In genomic region chr1:118275139-118275538, GRCm38 (mm10) we compare ENCODE assay signal across 10 mouse cellular contexts. TPM values are rescaled to one million over a fixed set of nuclear protein-coding genes. Genes with fewer than 3 reads are reported as not detected.
DNase-seq lines count a peak whose midpoint lies in the region; ATAC-seq and TF ChIP-seq lines count a peak whose summit lies in the region.
"Had no signal": no experiment of that assay in that cellular context is flagged by ENCODE, and none has a peak within 500 bp of the region (broad histone marks: within the 10 kb centered on the region; RNA-seq: fewer than 3 reads in every experiment).

No protein-coding gene starts in this region.

- H3K4me1 ChIP-seq in liver, embryonic 14.5 days (replicated peaks; ENCODE audit: control insufficient read depth in 2 of 2, insufficient read depth in 2 of 2, low read length in 1 of 2), result no peaks in the 10 kb centered on the region
- H3K4me1 ChIP-seq in liver, embryonic 12.5 days, result no peaks in the 10 kb centered on the region
- H3K4me1 ChIP-seq in heart, embryonic 10.5 days, result no peaks in the 10 kb centered on the region
- H3K4me1 ChIP-seq: heart, embryonic 13.5 days had no signal

- no peak overlapping the region for H3K4me2 ChIP-seq in liver, embryonic 14.5 days (ENCODE audit: low read depth)
- no peak overlapping the region for H3K4me2 ChIP-seq in liver, embryonic 12.5 days
- H3K4me2 ChIP-seq: heart, embryonic 13.5 days had no signal

- H3K27ac ChIP-seq in liver, embryonic 14.5 days, result no peak overlapping the region
- no peak overlapping the region for H3K27ac ChIP-seq in liver, embryonic 12.5 days
- no peak overlapping the region for H3K27ac ChIP-seq in heart, embryonic 10.5 days
- H3K27ac ChIP-seq: heart, embryonic 13.5 days; macrophage had no signal

- WGBS in liver, embryonic 14.5 days (ENCODE audit: insufficient replicate concordance), result 23% methylated on average over 2 of the region's 2 CpGs
- 11% methylated on average over 2 of the region's 2 CpGs for WGBS in liver, embryonic 12.5 days (ENCODE audit: insufficient replicate concordance)
- 7% methylated on average over 2 of the region's 2 CpGs for WGBS in heart, embryonic 10.5 days

- H3K4me3 ChIP-seq in liver, embryonic 14.5 days (ENCODE audit: insufficient read depth in 1 of 2, low read depth in 2 of 2, low read length in 2 of 2), result no peak overlapping the region
- H3K4me3 ChIP-seq in liver, embryonic 12.5 days, result no peak overlapping the region
- no peak overlapping the region for H3K4me3 ChIP-seq in heart, embryonic 10.5 days
- H3K4me3 ChIP-seq: heart, embryonic 13.5 days had no signal

- H3K27me3 ChIP-seq in liver, embryonic 14.5 days (ENCODE audit: control insufficient read depth, insufficient read depth, low read length), result no peaks in the 10 kb centered on the region
- H3K27me3 ChIP-seq in liver, embryonic 12.5 days (replicated peaks), result no peaks in the 10 kb centered on the region
- no peaks in the 10 kb centered on the region for H3K27me3 ChIP-seq in splenic B cell, adult 2 months (ENCODE audit: control insufficient read depth, insufficient read depth, low read length, poor library complexity, severe bottlenecking)
- H3K27me3 ChIP-seq in heart, embryonic 10.5 days (ENCODE audit: insufficient read depth, poor library complexity, severe bottlenecking), result no peaks in the 10 kb centered on the region
- H3K27me3 ChIP-seq: heart, embryonic 13.5 days had no signal

- intact Hi-C loops in left cerebral cortex, postnatal 10 days (cut with DNase I), result no loop called here

- no peaks in the 10 kb centered on the region for H3K9me3 ChIP-seq in liver, embryonic 14.5 days (ENCODE audit: control insufficient read depth, low read length)
- H3K9me3 ChIP-seq in liver, embryonic 12.5 days (replicated peaks), result no peaks in the 10 kb centered on the region
- no peaks in the 10 kb centered on the region for H3K9me3 ChIP-seq in heart, embryonic 10.5 days
- H3K9me3 ChIP-seq: heart, embryonic 13.5 days had no signal

- TF ChIP-seq EP300 in liver, embryonic 14.5 days (IDR thresholded peaks at IDR 0.05; ENCODE audit: low read depth), result no peak

- DNase-seq in CD4-positive, CD25-positive, alpha-beta regulatory T cell, adult 2 months (ENCODE audit: low read depth, low spot score), result peak; percentile 11
- DNase-seq in liver, embryonic 14.5 days (ENCODE audit: low read depth in 3 of 3, low spot score in 3 of 3), result no peak
- peak; percentile 14 for DNase-seq in hindlimb bud, embryonic 11.5 days (ENCODE audit: extremely low spot score, low read depth, low spot score)
- DNase-seq in splenic B cell, adult 2 months (ENCODE audit: low read depth, low spot score), result peak; percentile 5
- no peak for DNase-seq in heart, embryonic 10.5 days (ENCODE audit: low spot score)
- no peak for DNase-seq in left cerebral cortex, postnatal 10 days (ENCODE audit: extremely low spot score in 1 of 2, low spot score in 2 of 2)

- H3K36me3 ChIP-seq in liver, embryonic 14.5 days (replicated peaks; ENCODE audit: control insufficient read depth, insufficient read depth, low read depth), result no peaks in the 10 kb centered on the region
- H3K36me3 ChIP-seq in liver, embryonic 12.5 days, result no peaks in the 10 kb centered on the region
- no peaks in the 10 kb centered on the region for H3K36me3 ChIP-seq in splenic B cell, adult 2 months (ENCODE audit: control insufficient read depth, insufficient read depth, low read length, poor library complexity, severe bottlenecking)
- H3K36me3 ChIP-seq in heart, embryonic 10.5 days, result no peaks in the 10 kb centered on the region
- H3K36me3 ChIP-seq: heart, embryonic 13.5 days had no signal

- no peak for ATAC-seq in CD4-positive, CD25-positive, alpha-beta regulatory T cell, adult 4 months
- no peak for ATAC-seq in liver, embryonic 14.5 days (ENCODE audit: insufficient read depth)
- no peak for ATAC-seq in liver, embryonic 12.5 days

- TF ChIP-seq CTCF in liver, embryonic 14.5 days (IDR thresholded peaks at IDR 0.05; ENCODE audit: low read depth), result peak; percentile 32; the same call in 1 of the 2 replicates

- no peak overlapping the region for H3K9ac ChIP-seq in liver, embryonic 14.5 days (replicated peaks)
- no peak overlapping the region for H3K9ac ChIP-seq in liver, embryonic 12.5 days
- H3K9ac ChIP-seq: heart, embryonic 13.5 days had no signal

RNA-seq across cellular contexts. Expression of gene Tsn, which starts 36.4 kb away (rescaled TPM):
- polyA plus RNA-seq in CD4-positive, CD25-positive, alpha-beta regulatory T cell, adult 4 months (2017; shearing (Covaris generic)), result 100 to 1,000 TPM; 224 to 236 TPM
- 14.9 and 35.0 TPM in 2 replicates for polyA plus RNA-seq in liver, embryonic 14.5 days (2012; rRNA removed)
- 144 and 152 TPM in 2 replicates for polyA plus RNA-seq in liver, embryonic 14.5 days (2014; fragmentation: Nextera tagmentation; extraction: Ambion mirVana)
- 212 and 226 TPM in 2 replicates for polyA plus RNA-seq in liver, embryonic 12.5 days (2016; fragmentation: Nextera tagmentation; extraction: Ambion mirVana)
- 221 and 282 TPM in 2 replicates for polyA plus RNA-seq in heart, embryonic 10.5 days (2016; fragmentation: Nextera tagmentation; extraction: Ambion mirVana)
- 100 to 1,000 TPM; 123 to 125 TPM for total RNA-seq in left cerebral cortex, postnatal 10 days (2021)

RNA-seq across cellular contexts. Expression of gene Nifk, which starts 46.5 kb away (rescaled TPM):
- 10 to 100 TPM; 54.2 to 74.1 TPM for polyA plus RNA-seq in CD4-positive, CD25-positive, alpha-beta regulatory T cell, adult 4 months (2017; shearing (Covaris generic))
- polyA plus RNA-seq in liver, embryonic 14.5 days (2012; rRNA removed), result 13.5 and 24.7 TPM in 2 replicates
- 50.8 and 52.1 TPM in 2 replicates for polyA plus RNA-seq in liver, embryonic 14.5 days (2014; fragmentation: Nextera tagmentation; extraction: Ambion mirVana)
- 81.9 and 86.3 TPM in 2 replicates for polyA plus RNA-seq in liver, embryonic 12.5 days (2016; fragmentation: Nextera tagmentation; extraction: Ambion mirVana)
- 62.2 and 82.8 TPM in 2 replicates for polyA plus RNA-seq in heart, embryonic 10.5 days (2016; fragmentation: Nextera tagmentation; extraction: Ambion mirVana)
- 10 to 100 TPM; 30.3 to 31.6 TPM for total RNA-seq in left cerebral cortex, postnatal 10 days (2021)

Comparison
In these comparisons a context has a peak if more than half of its experiments do, and no peak if none do; other contexts are left out.
1. DNase-seq: peak in CD4-positive, CD25-positive, alpha-beta regulatory T cell, adult 2 months (single experiment), hindlimb bud, embryonic 11.5 days (single experiment) and splenic B cell, adult 2 months (single experiment); none in liver, embryonic 14.5 days (0 of 3), heart, embryonic 10.5 days (single experiment) and left cerebral cortex, postnatal 10 days (0 of 2).